Mouse (Mus musculus) monocyte, adult 2 months (primary cell): ENCODE results near the gene Htra1.

Experiments
- DNase-seq, 2 experiments: peaks; one replicate each; pipeline ENCODE4 v3.0.0; 2022; ENCODE audit warnings: low spot score in 2 of 2, low read depth in 1 of 2

Gene Htra1

DNA sequence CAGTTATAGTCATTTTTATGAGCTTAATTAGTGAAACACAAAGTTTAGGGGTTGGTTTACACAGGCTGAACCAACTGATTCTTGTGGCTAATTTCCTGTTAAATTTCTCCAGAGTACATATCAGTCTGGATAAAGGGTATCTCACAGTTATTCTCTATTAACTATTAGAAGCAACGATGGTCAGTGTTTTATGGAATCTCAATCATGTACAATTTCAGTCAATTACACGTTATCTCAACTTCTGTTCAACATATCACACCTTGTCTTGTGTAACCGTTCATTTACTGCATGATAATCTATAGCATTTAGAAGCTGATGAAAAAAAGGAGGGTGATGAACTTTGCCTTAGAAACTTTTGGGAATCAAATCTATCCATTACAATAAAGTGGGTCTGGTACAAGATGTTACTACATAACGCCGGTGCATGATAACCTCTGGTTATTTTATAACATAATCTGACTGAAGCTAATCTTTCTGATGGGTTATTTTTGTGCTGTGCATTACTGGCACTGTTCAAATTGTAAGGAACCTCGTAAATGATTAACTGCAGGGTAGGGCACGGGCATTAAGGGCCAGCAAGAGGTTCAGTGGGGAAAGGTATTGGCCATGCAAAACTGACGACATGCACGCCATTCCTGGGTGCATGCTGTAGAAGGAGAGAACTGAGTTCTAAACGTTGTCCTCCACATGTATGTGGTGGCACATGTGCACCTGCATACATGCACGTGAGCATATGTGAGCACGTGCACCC, 66.2 kb downstream of the Htra1 start:
- no peak for DNase-seq

DNA sequence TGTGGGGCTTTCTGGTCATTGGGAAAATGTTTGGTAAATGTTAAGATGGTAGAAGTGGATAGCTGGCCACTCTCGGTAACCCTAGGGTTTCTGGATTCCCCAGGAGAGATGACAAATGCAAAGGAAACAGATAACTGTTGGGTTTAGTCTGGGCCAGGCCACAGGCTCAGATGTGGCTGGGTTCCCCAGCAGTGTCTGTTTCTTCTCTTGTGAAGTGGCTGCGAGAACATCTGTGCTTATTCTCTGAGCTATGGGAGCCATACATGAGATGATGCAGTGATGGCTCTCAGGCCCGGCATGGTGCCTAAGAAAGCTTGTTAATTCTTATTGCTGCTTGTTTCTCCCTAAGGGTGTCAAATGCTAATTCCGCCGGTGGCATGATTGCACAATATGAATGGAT, 68.2 kb downstream of the Htra1 start:
- no peak for DNase-seq

DNA sequence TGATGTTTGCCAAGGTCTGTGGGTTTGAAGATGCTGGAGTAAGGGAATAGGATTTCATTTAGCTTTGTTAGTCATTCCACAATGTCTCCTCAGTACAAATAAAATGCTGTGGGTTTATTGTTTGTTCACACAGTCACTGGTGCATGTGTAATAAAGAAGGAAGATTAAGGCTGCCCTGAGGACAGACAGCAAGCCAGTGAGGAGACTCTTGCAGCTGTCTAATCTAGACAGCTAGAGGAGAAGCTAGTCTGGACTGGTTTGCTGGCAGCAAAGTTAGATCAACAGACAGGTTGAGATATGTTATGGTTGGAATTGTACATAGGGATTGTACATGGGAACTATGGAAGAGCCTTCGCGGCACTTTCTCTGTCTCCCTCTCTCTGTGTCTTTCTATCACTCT, 71.3 kb downstream of the Htra1 start:
- no peak for DNase-seq

- DNase-seq: no peak
Observed at GRCm38 (mm10) chr7:131009178-131009577, 73.3 kb downstream of the Htra1 start.

DNA sequence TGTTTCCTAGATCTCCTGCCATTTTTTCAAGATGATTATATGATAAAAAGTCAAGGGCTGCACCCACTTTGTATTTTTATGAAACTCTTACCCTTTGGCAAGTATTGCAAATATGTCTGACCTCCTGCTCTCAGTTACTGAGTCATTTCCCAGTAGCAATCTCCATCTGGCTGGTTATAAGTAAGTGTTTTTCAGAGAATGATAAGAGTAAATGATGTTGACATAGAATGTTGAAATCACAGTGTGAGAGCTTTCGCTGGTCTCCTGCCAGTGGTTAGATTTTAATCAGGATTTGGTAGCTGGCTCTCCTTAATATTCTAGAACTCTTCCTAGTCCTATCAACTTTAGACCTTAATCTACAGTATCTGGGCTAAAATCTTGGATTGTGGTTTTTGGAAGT, 76.0 kb downstream of the Htra1 start:
- DNase-seq: no peak

DNA sequence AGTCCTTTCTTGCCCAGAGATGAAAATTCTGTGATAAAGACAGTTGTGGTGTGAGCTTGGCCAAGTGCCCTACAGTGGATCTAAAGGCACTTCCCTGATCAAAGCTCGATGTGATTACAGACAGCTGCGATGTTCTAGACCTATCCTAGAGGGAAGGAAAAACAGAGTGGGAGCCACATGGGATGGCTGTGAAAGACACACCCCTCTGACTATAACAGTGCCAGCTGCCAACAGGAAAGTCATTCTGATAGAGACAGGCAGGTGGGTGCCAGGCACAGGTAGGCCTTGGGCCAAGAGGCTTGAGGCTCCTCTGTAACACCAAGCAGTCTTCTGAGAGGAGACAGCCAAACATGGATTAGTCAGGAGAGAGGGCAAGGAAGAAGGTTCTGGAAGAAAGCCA, 83.3 kb downstream of the Htra1 start:
- no peak for DNase-seq

GRCm38 (mm10) chr7:131024807-131025206, 88.9 kb downstream of the Htra1 start:
- no peak for DNase-seq

- no peak for DNase-seq
Observed at GRCm38 (mm10) chr7:131027557-131027956, 91.6 kb downstream of the Htra1 start.

- DNase-seq: no peak
Observed at GRCm38 (mm10) chr7:131031755-131032154, 95.8 kb downstream of the Htra1 start, which contains the start of gene Dmbt1. Dmbt1 (plus strand) TSS chr7:131032053.
